Mouse (Mus musculus) G1E (cell line): ENCODE data around the gene Uba5.

ENCODE experiments used
- CTCF ChIP-seq: IDR thresholded peaks from 2 replicates; pipeline ENCODE4 v1.5.1; 2012; ENCODE audit warnings: low read depth, low read length, inconsistent platforms, mixed read lengths
- GATA1 ChIP-seq: IDR thresholded peaks from 2 replicates; pipeline ENCODE4 v1.6.1; 2012; ENCODE audit warnings: borderline replicate concordance, low read length, inconsistent platforms, mixed read lengths
- POLR2AphosphoS5 ChIP-seq: IDR thresholded peaks from 2 replicates; pipeline ENCODE4 v1.6.1; 2012; ENCODE audit warnings: low read depth, low read length, inconsistent platforms; ENCODE audit not compliant: insufficient replicate concordance
- TAL1 ChIP-seq: conservative IDR thresholded peaks from 2 replicates; pipeline ENCODE4 v1.6.1; 2012; ENCODE audit warnings: low read depth, low read length, inconsistent platforms, mixed read lengths

DNA sequence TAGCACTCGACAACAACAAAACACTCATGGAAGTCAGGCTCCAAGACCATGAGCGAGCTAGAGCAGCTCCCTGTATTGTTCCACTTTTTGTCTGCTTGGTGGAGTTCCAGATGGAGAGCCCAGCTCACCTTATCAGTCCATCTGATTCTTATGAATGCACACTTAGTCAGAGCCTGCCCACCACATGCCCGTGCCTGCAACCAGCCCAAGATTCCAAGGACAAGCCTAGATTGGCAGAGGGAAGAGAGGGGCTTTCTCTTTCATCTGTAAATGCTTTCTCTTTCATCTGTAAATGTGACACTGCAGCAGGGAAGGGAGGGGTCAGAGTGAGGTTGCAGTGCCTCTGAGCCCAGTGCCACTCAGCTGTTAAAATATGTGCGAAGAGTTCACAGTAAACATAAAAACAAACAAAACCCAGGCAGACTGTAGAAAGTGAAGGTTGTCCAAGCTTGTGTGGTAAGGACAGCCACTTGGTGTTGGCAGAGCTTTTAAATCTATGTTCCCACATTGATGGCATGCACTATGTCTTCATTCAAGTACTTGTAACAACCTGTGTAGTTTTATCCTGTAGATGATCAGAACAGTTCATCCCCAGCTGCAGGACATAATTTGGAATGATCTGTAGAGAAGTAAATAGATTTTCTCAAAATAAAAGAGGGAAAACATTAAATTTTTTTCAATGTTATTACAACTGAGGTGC lies 22.9 kb upstream of the Uba5 start:
- TF ChIP-seq CTCF (no peak), GATA1 (no peak), TAL1 (no peak), POLR2AphosphoS5 (no peak)
